Comparison of ENCODE assay signal across 8 mouse cellular contexts in genomic region chr4:141147112-141148008, GRCm38 (mm10). TPM values are rescaled to one million over a fixed set of nuclear protein-coding genes. Genes with fewer than 3 reads are reported as not detected.
DNase-seq lines count a peak whose midpoint lies in the region; ATAC-seq lines count a peak whose summit lies in the region.

Gene Fbxo42 (plus strand): TSS chr4:141147913.

- H3K4me1 ChIP-seq in heart, embryonic 13.5 days: peaks cover 39% of the 10 kb centered on the region
- peaks cover 52% of the 10 kb centered on the region for H3K4me1 ChIP-seq in liver, embryonic 12.5 days
- H3K4me1 ChIP-seq in stomach, embryonic 15.5 days: peaks cover 10% of the 10 kb centered on the region; the same call in 1 of the 2 replicates

- H3K27me3 ChIP-seq in heart, embryonic 13.5 days (replicated peaks): no peaks in the 10 kb centered on the region; the same call in 1 of the 2 replicates
- H3K27me3 ChIP-seq in liver, embryonic 12.5 days (replicated peaks): no peaks in the 10 kb centered on the region
- no peaks in the 10 kb centered on the region for H3K27me3 ChIP-seq in stomach, embryonic 15.5 days (replicated peaks)

- DNase-seq in CD4-positive helper T cell, adult 2 months (ENCODE audit: low read depth, low spot score): peak; percentile 96
- peak; percentile 83 for DNase-seq in brain, embryonic 18.5 days (ENCODE audit: low read depth, low spot score)
- DNase-seq in kidney, postnatal 10 days: peak; percentile 96
- peak; percentile 91 to 95 for DNase-seq in natural killer cell, adult 2 months (ENCODE audit: low spot score in 2 of 2)

- WGBS in heart, embryonic 13.5 days: 11% methylated on average over 36 of the region's 58 CpGs
- WGBS in liver, embryonic 12.5 days (ENCODE audit: insufficient replicate concordance): 6% methylated on average over 56 of the region's 58 CpGs
- WGBS in stomach, embryonic 15.5 days: 7% methylated on average over 58 of the region's 58 CpGs

- H3K4me3 ChIP-seq in heart, embryonic 13.5 days: peak within 1 kb of the TSS; percentile 100
- peak within 1 kb of the TSS; percentile 97 for H3K4me3 ChIP-seq in liver, embryonic 12.5 days
- H3K4me3 ChIP-seq in stomach, embryonic 15.5 days (replicated peaks): peak within 1 kb of the TSS; percentile 71

- no peaks in the 10 kb centered on the region for H3K9me3 ChIP-seq in heart, embryonic 13.5 days
- no peaks in the 10 kb centered on the region for H3K9me3 ChIP-seq in liver, embryonic 12.5 days (replicated peaks)
- H3K9me3 ChIP-seq in stomach, embryonic 15.5 days: no peaks in the 10 kb centered on the region

- peak within 1 kb of the TSS; percentile 93 for H3K27ac ChIP-seq in heart, embryonic 13.5 days (replicated peaks)
- H3K27ac ChIP-seq in liver, embryonic 12.5 days: peak within 1 kb of the TSS; percentile 92
- H3K27ac ChIP-seq in stomach, embryonic 15.5 days: peak within 1 kb of the TSS; percentile 97

- peak within 1 kb of the TSS; percentile 99 for H3K9ac ChIP-seq in heart, embryonic 13.5 days
- H3K9ac ChIP-seq in liver, embryonic 12.5 days: peak within 1 kb of the TSS; percentile 99
- peak within 1 kb of the TSS; percentile 86 for H3K9ac ChIP-seq in stomach, embryonic 15.5 days

- peak within 1 kb of the TSS; percentile 95 for H3K4me2 ChIP-seq in heart, embryonic 13.5 days
- peak within 1 kb of the TSS; percentile 76 for H3K4me2 ChIP-seq in liver, embryonic 12.5 days
- H3K4me2 ChIP-seq in stomach, embryonic 15.5 days: peak within 1 kb of the TSS; percentile 70

- no peaks in the 10 kb centered on the region for H3K36me3 ChIP-seq in heart, embryonic 13.5 days
- H3K36me3 ChIP-seq in liver, embryonic 12.5 days: peaks cover 8% of the 10 kb centered on the region
- no peaks in the 10 kb centered on the region for H3K36me3 ChIP-seq in stomach, embryonic 15.5 days

- peak; percentile 85 for ATAC-seq in erythroid progenitor cell, adult 5-6 weeks (replicated peaks; ENCODE audit: low FRiP score, poor library complexity, severe bottlenecking)
- ATAC-seq in heart, embryonic 13.5 days (ENCODE audit: extremely low read depth, insufficient number of reproducible peaks, low FRiP score, low TSS enrichment): peak; percentile 84
- peak; percentile 88 for ATAC-seq in liver, embryonic 12.5 days
- peak; percentile 89 for ATAC-seq in stomach, embryonic 15.5 days (ENCODE audit: insufficient read depth, low FRiP score, low read depth)

RNA-seq across cellular contexts. Expression of gene Fbxo42, which starts in this region (rescaled TPM):
- 37.5 and 43.6 TPM in 2 replicates for total RNA-seq in erythroid progenitor cell, adult 5-6 weeks (2015; ENCODE audit: low replicate concordance)
- 37.2 and 39.9 TPM in 2 replicates for total RNA-seq in erythroid progenitor cell, adult 5-6 weeks (2017; ENCODE audit: low replicate concordance)
- polyA plus RNA-seq in heart, embryonic 13.5 days (2015; fragmentation: Nextera tagmentation; extraction: Ambion mirVana): 12.8 and 14.2 TPM in 2 replicates
- polyA plus RNA-seq in liver, embryonic 12.5 days (2016; fragmentation: Nextera tagmentation; extraction: Ambion mirVana): 21.6 and 26.0 TPM in 2 replicates
- 21.3 and 21.4 TPM in 2 replicates for polyA plus RNA-seq in stomach, embryonic 15.5 days (2015; fragmentation: Nextera tagmentation; extraction: Ambion mirVana)

Comparison
In these comparisons a context has a peak if more than half of its experiments do, and no peak if none do; other contexts are left out.
1. Peak in every context shown above with its lines: DNase-seq, ATAC-seq, H3K4me3 ChIP-seq and H3K27ac ChIP-seq.